Mouse (Mus musculus) cerebellum, adult 2 months (tissue): Measurements from ENCODE around the gene Ckap4. TPM values are rescaled to one million over a fixed set of nuclear protein-coding genes. Genes with fewer than 3 reads are reported as not detected.

ENCODE experiments used
- DNase-seq, 2 experiments: peaks; one replicate each; pipeline ENCODE4 v3.0.0; 2021
- H3K27ac ChIP-seq: fragments of 200-500 bp; 2 replicates; pipeline ENCODE4 v1.5.1; 2012; ENCODE audit warnings: low read length, control low read depth, inconsistent platforms; ENCODE audit not compliant: insufficient read depth
- H3K27me3 ChIP-seq: fragments of 200-500 bp; 2 replicates; pipeline ENCODE4 v1.6.1; 2012; ENCODE audit warnings: inconsistent platforms, mild to moderate bottlenecking, low read length, moderate library complexity; ENCODE audit not compliant: control insufficient read depth, insufficient read depth
- H3K4me1 ChIP-seq: fragments of 200-500 bp; 2 replicates; pipeline ENCODE4 v1.6.1; 2011; ENCODE audit warnings: low read length; ENCODE audit not compliant: control insufficient read depth, insufficient read depth
- H3K4me3 ChIP-seq: fragments of 200-500 bp; replicated peaks from 2 replicates; pipeline ENCODE3; 2011; ENCODE audit warnings: mild to moderate bottlenecking, low read depth, low read length, control low read depth; ENCODE audit not compliant: insufficient read depth
- CTCF ChIP-seq: fragments of 200-500 bp; IDR thresholded peaks from 2 replicates; pipeline ENCODE4 v1.5.1; 2011; ENCODE audit warnings: low read depth, mild to moderate bottlenecking, control low read depth, low read length, moderate library complexity, borderline replicate concordance; ENCODE audit not compliant: insufficient read depth
- POLR2A ChIP-seq: fragments of 200-500 bp; IDR thresholded peaks from 2 replicates; pipeline ENCODE4 v1.6.1; 2011; ENCODE audit warnings: low read length, control low read depth, borderline replicate concordance; ENCODE audit not compliant: insufficient read depth
- WGBS: fragments of 180-500 bp; shearing (Covaris S2); methylation state at CpG from one replicate; pipeline ENCODE4 v1.1.7; 2018; 5-methylcytosine and 5-hydroxymethylcytosine counted together
- polyA plus RNA-seq: library from polyadenylated mRNA; depleted of rRNA; stranded (reverse); fragments of >200 nt; gene quantifications from 2 replicates; pipeline ENCODE4 v1.2.3, GENCODE M21; 2012; rRNA removed

Gene Ckap4
- polyA plus RNA-seq, 1 experiment: 20.4 TPM

DNA sequence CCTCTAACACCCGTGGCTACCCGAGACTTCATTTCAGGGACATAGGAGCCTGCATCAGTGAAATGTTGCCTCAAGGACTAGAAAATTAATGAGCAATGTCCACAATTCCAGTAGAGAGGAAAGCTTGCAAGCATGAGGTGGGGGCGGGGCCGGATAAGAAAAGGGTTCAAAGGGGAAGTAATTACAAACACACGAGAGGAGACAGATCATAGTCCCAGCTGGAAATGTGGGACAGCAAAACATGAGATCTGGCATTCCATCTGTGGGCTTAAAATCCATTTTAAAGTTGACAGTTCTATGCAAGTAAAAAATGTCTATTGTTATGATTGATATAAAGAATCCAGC is 52.6 kb downstream of the Ckap4 start:
- Histone ChIP-seq H3K27ac (no peak overlapping the region), H3K4me1 (peaks cover 11% of the 10 kb centered on the region), H3K4me3 (no peak overlapping the region), H3K27me3 (no peaks in the 10 kb centered on the region)
- TF ChIP-seq CTCF: no peak
- no peak for TF ChIP-seq POLR2A
- WGBS: 54% methylated on average over 5 of the region's 5 CpGs
- no peak for DNase-seq

GRCm38 (mm10) chr10:84480667-84481326 is 53.1 kb downstream of the Ckap4 start:
- Histone ChIP-seq H3K4me3 (no peak overlapping the region), H3K27me3 (no peaks in the 10 kb centered on the region), H3K4me1 (peaks cover 11% of the 10 kb centered on the region), H3K27ac (no peak overlapping the region)
- WGBS: 27% methylated on average over 8 of the region's 8 CpGs
- no peak for TF ChIP-seq POLR2A
- TF ChIP-seq CTCF: no peak
- DNase-seq: peak; percentile 25 to 46

DNA sequence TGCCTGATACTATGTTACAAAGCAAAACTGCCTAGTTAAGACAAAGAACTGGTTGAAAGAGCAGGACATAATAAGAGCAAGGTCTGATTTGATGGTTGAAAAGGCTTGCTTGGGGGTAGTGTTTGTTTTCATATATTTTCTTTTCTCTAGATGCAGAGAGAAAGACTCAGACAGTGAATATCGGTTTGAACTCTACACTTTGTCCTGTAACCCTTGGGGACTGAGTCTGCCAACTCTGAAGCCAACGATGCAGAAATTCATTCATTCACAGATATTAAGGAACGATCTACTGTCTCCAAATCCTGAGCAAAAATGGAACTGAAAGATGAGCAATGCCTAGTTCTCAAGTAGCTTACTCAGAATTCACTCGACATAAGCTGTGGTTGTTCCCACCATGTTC is 53.7 kb downstream of the Ckap4 start:
- no peaks in the 10 kb centered on the region for H3K27me3 ChIP-seq
- TF ChIP-seq POLR2A (no peak), CTCF (no peak)
- H3K27ac ChIP-seq: no peak overlapping the region
- H3K4me1 ChIP-seq: peaks cover 11% of the 10 kb centered on the region
- DNase-seq: no peak
- WGBS: 66% methylated on average over 4 of the region's 4 CpGs
- H3K4me3 ChIP-seq: no peak overlapping the region

DNA sequence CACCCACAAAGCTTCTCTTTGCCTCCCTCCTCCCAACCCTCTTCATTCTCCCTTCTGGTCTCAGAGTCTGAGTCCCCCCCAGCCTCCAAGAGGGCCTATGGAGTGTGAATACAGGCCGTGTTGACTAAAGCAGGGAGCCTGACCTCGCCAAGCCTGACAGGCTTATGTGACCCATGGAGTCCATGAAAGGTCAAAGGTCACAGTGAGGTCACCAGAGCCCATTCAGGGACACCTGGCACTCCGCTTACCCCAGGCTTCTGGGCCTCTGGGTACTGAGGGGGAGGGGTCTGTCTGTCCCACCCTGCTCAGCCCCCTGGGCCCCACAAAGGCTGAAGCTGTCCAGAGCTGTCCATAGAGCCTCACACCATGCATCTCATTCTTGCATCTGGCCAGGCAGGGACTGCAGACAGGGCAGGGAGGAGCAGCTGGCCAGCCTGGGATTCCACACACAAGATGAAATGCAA is 56.2 kb downstream of the Ckap4 start:
- peaks cover 11% of the 10 kb centered on the region for H3K4me1 ChIP-seq
- H3K4me3 ChIP-seq: no peak overlapping the region
- TF ChIP-seq POLR2A (no peak), CTCF (no peak)
- no peak overlapping the region for H3K27ac ChIP-seq
- H3K27me3 ChIP-seq: no peaks in the 10 kb centered on the region
- WGBS: 58% methylated on average over 3 of the region's 3 CpGs
- no peak for DNase-seq

DNA sequence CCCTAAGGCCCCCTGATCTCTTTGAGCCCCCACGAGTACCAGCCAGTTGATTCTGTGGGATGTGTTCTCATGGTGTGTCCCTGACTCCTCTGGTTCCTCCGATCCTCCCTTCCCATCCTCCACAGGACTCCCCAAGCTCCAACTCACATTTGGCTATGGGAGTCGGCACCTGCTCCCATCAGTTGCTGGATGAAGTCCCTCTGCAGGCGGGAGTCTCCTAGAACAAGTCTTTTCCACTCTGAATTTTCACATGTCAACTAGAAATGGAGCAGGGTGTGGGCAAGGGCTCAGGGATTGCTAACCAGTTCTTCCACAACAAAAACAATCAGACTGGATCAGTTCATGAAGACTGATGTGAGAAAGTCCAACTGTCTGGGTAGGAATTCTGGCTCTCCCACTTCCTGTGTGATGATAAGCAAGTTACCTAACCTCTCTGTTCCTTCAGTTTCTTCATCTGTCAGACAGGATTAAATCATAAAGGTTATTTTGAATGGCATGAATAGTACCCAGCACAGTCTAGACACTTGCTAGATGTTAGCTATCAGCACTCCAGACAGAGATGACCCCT is 56.7 kb downstream of the Ckap4 start:
- Histone ChIP-seq H3K4me1 (peaks cover 11% of the 10 kb centered on the region), H3K27ac (no peak overlapping the region), H3K27me3 (no peaks in the 10 kb centered on the region), H3K4me3 (no peak overlapping the region)
- WGBS: 46% methylated on average over 4 of the region's 4 CpGs
- DNase-seq: no peak
- TF ChIP-seq POLR2A (no peak), CTCF (no peak)

Other genes with a start within 250 kb of the Ckap4 start
- gene Nuak1, start 93.5 kb downstream of the Ckap4 start, polyA plus RNA-seq: 39.8 and 41.5 TPM in 2 replicates
- gene Tcp11l2, start 42.6 kb upstream of the Ckap4 start, polyA plus RNA-seq: 34.6 and 38.8 TPM in 2 replicates
- 9.7 and 10.1 TPM in 2 replicates for gene Polr3b, start 88.2 kb upstream of the Ckap4 start, polyA plus RNA-seq
- 16.9 and 17.0 TPM in 2 replicates for gene Rfx4, start 222.0 kb upstream of the Ckap4 start, polyA plus RNA-seq